Mouse (Mus musculus) intestine, embryonic 16.5 days (tissue): ENCODE data around the gene Copz2. TPM values are rescaled to one million over a fixed set of nuclear protein-coding genes. Genes with fewer than 3 reads are reported as not detected.

Source experiments
- ATAC-seq: fragments of 200-750 bp; cut with Nextera tagmentation; 2 replicates; pipeline ENCODE4 v1.8.0; 2017; ENCODE audit warnings: moderate TSS enrichment, moderate library complexity
- H3K27ac ChIP-seq: fragments of 300-500 bp; sonication (generic); 2 replicates; pipeline ENCODE4 v1.5.1; 2014; ENCODE audit warnings: mild to moderate bottlenecking, low read length
- H3K27me3 ChIP-seq: fragments of 300-500 bp; sonication (generic); replicated peaks from 2 replicates; pipeline ENCODE4 v1.6.1; 2014; ENCODE audit warnings: low read length, control low read depth, mixed read lengths; ENCODE audit not compliant: control insufficient read depth, insufficient read depth
- H3K36me3 ChIP-seq: fragments of 300-500 bp; sonication (generic); 2 replicates; pipeline ENCODE4 v1.6.1; 2014; ENCODE audit warnings: low read length, control low read depth; ENCODE audit not compliant: control insufficient read depth, insufficient read depth
- H3K4me1 ChIP-seq: fragments of 300-500 bp; sonication (generic); 2 replicates; pipeline ENCODE4 v1.6.1; 2014; ENCODE audit warnings: low read length, control low read depth, mixed read lengths; ENCODE audit not compliant: control insufficient read depth, insufficient read depth
- H3K4me2 ChIP-seq: fragments of 300-500 bp; sonication (generic); 2 replicates; pipeline ENCODE4 v1.6.1; 2014; ENCODE audit warnings: low read depth, low read length, control low read depth
- H3K4me3 ChIP-seq: fragments of 300-500 bp; sonication (generic); 2 replicates; pipeline ENCODE4 v1.5.1; 2014; ENCODE audit warnings: mild to moderate bottlenecking, low read length
- H3K9ac ChIP-seq: fragments of 300-500 bp; sonication (generic); 2 replicates; pipeline ENCODE4 v1.6.1; 2014; ENCODE audit warnings: low read depth, low read length
- H3K9me3 ChIP-seq: fragments of 300-500 bp; sonication (generic); 2 replicates; pipeline ENCODE4 v1.6.1; 2016; ENCODE audit warnings: low read length, control low read depth; ENCODE audit not compliant: control insufficient read depth
- WGBS: fragments of 180-500 bp; shearing (Covaris S2); extraction: QIAGEN DNeasy Blood & Tissue Kit; methylation state at CpG from one replicate; pipeline ENCODE4 v1.1.7; 2014; 5-methylcytosine and 5-hydroxymethylcytosine counted together
- polyA plus RNA-seq: library from polyadenylated mRNA; unstranded; fragments of >200 nt; fragmentation: Nextera tagmentation; extraction: Ambion mirVana; gene quantifications from 2 replicates; pipeline ENCODE4 v1.2.1, GENCODE M21; 2015

Gene Copz2
- polyA plus RNA-seq, 1 experiment from 2014 or later, result 81.4 TPM

- Histone ChIP-seq H3K9me3 (no peaks in the 10 kb centered on the region), H3K4me2 (no peak overlapping the region), H3K4me3 (no peak overlapping the region), H3K27me3 (no peaks in the 10 kb centered on the region), H3K36me3 (no peaks in the 10 kb centered on the region), H3K4me1 (no peaks in the 10 kb centered on the region; the same call in 1 of the 2 replicates), H3K9ac (no peak overlapping the region), H3K27ac (no peak overlapping the region; the same call in 1 of the 2 replicates)
- ATAC-seq, result no peak
- WGBS, result 52% methylated on average over 5 of the region's 5 CpGs
Observed at GRCm38 (mm10) chr11:96885901-96886340, 36.3 kb downstream of the Copz2 start.

- H3K4me3 ChIP-seq, result no peak overlapping the region
- 80% methylated on average over 8 of the region's 8 CpGs for WGBS
- no peaks in the 10 kb centered on the region for H3K36me3 ChIP-seq
- H3K4me2 ChIP-seq, result no peak overlapping the region
- H3K27ac ChIP-seq, result no peak overlapping the region
- H3K27me3 ChIP-seq, result no peaks in the 10 kb centered on the region
- H3K9ac ChIP-seq, result no peak overlapping the region
- ATAC-seq, result no peak
- no peaks in the 10 kb centered on the region for H3K9me3 ChIP-seq
- no peaks in the 10 kb centered on the region; the same call in 1 of the 2 replicates for H3K4me1 ChIP-seq
Observed at GRCm38 (mm10) chr11:96886942-96887546, 37.4 kb downstream of the Copz2 start.

GRCm38 (mm10) chr11:96891784-96892527 lies 42.3 kb downstream of the Copz2 start:
- Histone ChIP-seq H3K4me3 (no peak overlapping the region), H3K36me3 (no peaks in the 10 kb centered on the region), H3K9me3 (no peaks in the 10 kb centered on the region), H3K27me3 (no peaks in the 10 kb centered on the region), H3K27ac (no peak overlapping the region), H3K4me2 (no peak overlapping the region), H3K4me1 (no peaks in the 10 kb centered on the region; the same call in 1 of the 2 replicates), H3K9ac (no peak overlapping the region)
- WGBS, result 40% methylated on average over 14 of the region's 14 CpGs
- ATAC-seq, result no peak

- H3K4me2 ChIP-seq, result no peak overlapping the region
- no peak for ATAC-seq
- 65% methylated on average over 11 of the region's 11 CpGs for WGBS
- no peaks in the 10 kb centered on the region for H3K27me3 ChIP-seq
- no peak overlapping the region for H3K4me3 ChIP-seq
- no peaks in the 10 kb centered on the region for H3K4me1 ChIP-seq
- H3K27ac ChIP-seq, result no peak overlapping the region
- H3K9ac ChIP-seq, result no peak overlapping the region
- H3K36me3 ChIP-seq, result no peaks in the 10 kb centered on the region
- H3K9me3 ChIP-seq, result no peaks in the 10 kb centered on the region
Observed at GRCm38 (mm10) chr11:96893203-96893842, 43.7 kb downstream of the Copz2 start.

- no peak overlapping the region for H3K4me2 ChIP-seq
- H3K27me3 ChIP-seq, result no peaks in the 10 kb centered on the region
- H3K9ac ChIP-seq, result no peak overlapping the region
- H3K9me3 ChIP-seq, result no peaks in the 10 kb centered on the region
- H3K4me3 ChIP-seq, result no peak overlapping the region
- H3K4me1 ChIP-seq, result no peaks in the 10 kb centered on the region
- no peak for ATAC-seq
- H3K36me3 ChIP-seq, result no peaks in the 10 kb centered on the region
- H3K27ac ChIP-seq, result no peak overlapping the region
- WGBS, result 78% methylated on average over 4 of the region's 4 CpGs
Observed at GRCm38 (mm10) chr11:96895886-96896285, 46.2 kb downstream of the Copz2 start.

GRCm38 (mm10) chr11:96899449-96900306 lies 50.0 kb downstream of the Copz2 start:
- Histone ChIP-seq H3K4me1 (0 out of 2 replicates have a peak, but pooled peaks cover 5% of the 10 kb centered on the region), H3K4me2 (no peak overlapping the region), H3K9me3 (no peaks in the 10 kb centered on the region), H3K9ac (no peak overlapping the region), H3K36me3 (no peaks in the 10 kb centered on the region), H3K27ac (no peak overlapping the region), H3K4me3 (no peak overlapping the region), H3K27me3 (no peaks in the 10 kb centered on the region)
- 48% methylated on average over 13 of the region's 13 CpGs for WGBS
- ATAC-seq, result no peak

- Histone ChIP-seq H3K4me1 (0 out of 2 replicates have a peak, but pooled peaks cover 5% of the 10 kb centered on the region), H3K9me3 (no peaks in the 10 kb centered on the region), H3K36me3 (no peaks in the 10 kb centered on the region), H3K27ac (no peak overlapping the region), H3K4me3 (no peak overlapping the region), H3K4me2 (no peak overlapping the region), H3K9ac (no peak overlapping the region), H3K27me3 (no peaks in the 10 kb centered on the region)
- 60% methylated on average over 9 of the region's 9 CpGs for WGBS
- ATAC-seq, result no peak
Observed at GRCm38 (mm10) chr11:96901332-96901731, 51.7 kb downstream of the Copz2 start.

GRCm38 (mm10) chr11:96902639-96903635 lies 53.3 kb downstream of the Copz2 start:
- Histone ChIP-seq H3K27ac (no peak overlapping the region), H3K4me3 (no peak overlapping the region), H3K27me3 (no peaks in the 10 kb centered on the region), H3K4me2 (no peak overlapping the region), H3K9me3 (no peaks in the 10 kb centered on the region), H3K4me1 (0 out of 2 replicates have a peak, but pooled peaks cover 5% of the 10 kb centered on the region), H3K9ac (no peak overlapping the region), H3K36me3 (peaks cover under 1% of the 10 kb centered on the region; the same call in 1 of the 2 replicates)
- ATAC-seq, result no peak
- 31% methylated on average over 16 of the region's 16 CpGs for WGBS
